Mouse (Mus musculus) hindbrain, embryonic 10.5 days (tissue): ENCODE data around the gene Ssh2. TPM values are rescaled to one million over a fixed set of nuclear protein-coding genes. Genes with fewer than 3 reads are reported as not detected.
A peak's percentile ranks its signal among the peaks of the same experiment; 100 is the strongest.

Experiments
- DNase-seq: peaks from one replicate; pipeline ENCODE4 v3.0.0-alpha.2; 2017; ENCODE audit warnings: low spot score
- H3K27ac ChIP-seq: fragments of 300-500 bp; sonication (generic); 2 replicates; pipeline ENCODE4 v1.5.1; 2016; ENCODE audit warnings: mild to moderate bottlenecking, moderate library complexity
- H3K27me3 ChIP-seq: fragments of 300-500 bp; sonication (generic); 2 replicates; pipeline ENCODE4 v1.6.1; 2016; ENCODE audit warnings: mild to moderate bottlenecking; ENCODE audit not compliant: poor library complexity, insufficient read depth, severe bottlenecking
- H3K36me3 ChIP-seq: fragments of 300-500 bp; sonication (generic); 2 replicates; pipeline ENCODE4 v1.6.1; 2016; ENCODE audit warnings: mild to moderate bottlenecking, moderate library complexity
- H3K4me1 ChIP-seq: fragments of 300-500 bp; sonication (generic); replicated peaks from 2 replicates; pipeline ENCODE4 v1.6.1; 2016; ENCODE audit warnings: mild to moderate bottlenecking
- H3K4me3 ChIP-seq: fragments of 300-500 bp; sonication (generic); 2 replicates; pipeline ENCODE4 v1.5.1; 2016; ENCODE audit warnings: mild to moderate bottlenecking, moderate library complexity
- H3K9me3 ChIP-seq: fragments of 300-500 bp; sonication (generic); 2 replicates; pipeline ENCODE4 v1.6.1; 2016; ENCODE audit warnings: mild to moderate bottlenecking, moderate library complexity
- WGBS: fragments of 180-500 bp; shearing (Covaris S2); methylation state at CpG from one replicate; pipeline ENCODE4 v1.1.7; 2016; 5-methylcytosine and 5-hydroxymethylcytosine counted together
- polyA plus RNA-seq: library from polyadenylated mRNA; unstranded; fragments of >200 nt; fragmentation: Nextera tagmentation; extraction: Ambion mirVana; gene quantifications from 2 replicates; pipeline ENCODE4 v1.2.1, GENCODE M21; 2016

The Ssh2 gene
- polyA plus RNA-seq, 1 experiment from 2014 or later, result 10.1 TPM

GRCm38 (mm10) chr11:77486798-77487197 is 270.7 kb downstream of the Ssh2 start:
- Histone ChIP-seq H3K4me3 (peak overlapping the region; percentile 20; the same call in 1 of the 2 replicates), H3K27ac (peak overlapping the region; percentile 62; the same call in 1 of the 2 replicates), H3K9me3 (no peaks in the 10 kb centered on the region), H3K27me3 (no peaks in the 10 kb centered on the region), H3K36me3 (no peaks in the 10 kb centered on the region), H3K4me1 (peaks cover 79% of the 10 kb centered on the region)
- WGBS, result 70% methylated on average over 5 of the region's 5 CpGs
- no peak for DNase-seq

- peak overlapping the region; percentile 95 for H3K27ac ChIP-seq
- DNase-seq, result peak; percentile 44
- 3% methylated on average over 55 of the region's 55 CpGs for WGBS
These were observed 272.9 kb downstream of the Ssh2 start for GRCm38 (mm10) chr11:77488771-77489581.

GRCm38 (mm10) chr11:77489591-77490235 is 273.6 kb downstream of the Ssh2 start, which contains the start of gene Ankrd13b:
TSS of gene Ankrd13b (minus strand) at chr11:77489678.
- Histone ChIP-seq H3K27ac (peak within 1 kb of the TSS; percentile 97), H3K27me3 (no peaks in the 10 kb centered on the region), H3K4me3 (peak within 1 kb of the TSS; percentile 91), H3K36me3 (no peaks in the 10 kb centered on the region), H3K4me1 (peaks cover 91% of the 10 kb centered on the region), H3K9me3 (no peaks in the 10 kb centered on the region)
- peak; percentile 84 for DNase-seq
- WGBS, result 4% methylated on average over 86 of the region's 87 CpGs

More at GRCm38 (mm10) chr11:77488771-77489581, 272.9 kb downstream of the Ssh2 start:
- Histone ChIP-seq H3K4me3 (peak overlapping the region; percentile 91), H3K36me3 (no peaks in the 10 kb centered on the region), H3K4me1 (peaks cover 84% of the 10 kb centered on the region), H3K27me3 (no peaks in the 10 kb centered on the region), H3K9me3 (no peaks in the 10 kb centered on the region)

- H3K4me1 ChIP-seq, result peaks cover 93% of the 10 kb centered on the region
- peak overlapping the region; percentile 97; the same call in 1 of the 2 replicates for H3K27ac ChIP-seq
- H3K9me3 ChIP-seq, result no peaks in the 10 kb centered on the region
These were observed 274.4 kb downstream of the Ssh2 start for GRCm38 (mm10) chr11:77490451-77490850.

GRCm38 (mm10) chr11:77491123-77491501 is 275.0 kb downstream of the Ssh2 start:
- Histone ChIP-seq H3K27ac (peak overlapping the region; percentile 97), H3K4me3 (peak overlapping the region; percentile 96), H3K9me3 (no peaks in the 10 kb centered on the region), H3K27me3 (no peaks in the 10 kb centered on the region), H3K36me3 (0 out of 2 replicates have a peak, but pooled peaks cover 3% of the 10 kb centered on the region), H3K4me1 (peaks cover 93% of the 10 kb centered on the region)
- WGBS, result under 1% methylated on average over 13 of the region's 13 CpGs
- peak; percentile 98 for DNase-seq

More at GRCm38 (mm10) chr11:77490451-77490850, 274.4 kb downstream of the Ssh2 start:
- no peak for DNase-seq
- 65% methylated on average over 6 of the region's 6 CpGs for WGBS
- H3K4me3 ChIP-seq, result peak overlapping the region; percentile 91
- H3K36me3 ChIP-seq, result 0 out of 2 replicates have a peak, but pooled peaks cover under 1% of the 10 kb centered on the region
- no peaks in the 10 kb centered on the region for H3K27me3 ChIP-seq

GRCm38 (mm10) chr11:77491502-77492291 is 275.6 kb downstream of the Ssh2 start:
- Histone ChIP-seq H3K9me3 (no peaks in the 10 kb centered on the region), H3K4me3 (peak overlapping the region; percentile 96), H3K27ac (peak overlapping the region; percentile 97), H3K4me1 (peaks cover 91% of the 10 kb centered on the region), H3K27me3 (no peaks in the 10 kb centered on the region), H3K36me3 (0 out of 2 replicates have a peak, but pooled peaks cover 3% of the 10 kb centered on the region)
- under 1% methylated on average over 23 of the region's 23 CpGs for WGBS
- DNase-seq, result peak; percentile 86

GRCm38 (mm10) chr11:77492311-77492871 is 276.3 kb downstream of the Ssh2 start:
- Histone ChIP-seq H3K9me3 (no peaks in the 10 kb centered on the region), H3K36me3 (0 out of 2 replicates have a peak, but pooled peaks cover 3% of the 10 kb centered on the region), H3K4me1 (peaks cover 91% of the 10 kb centered on the region), H3K27ac (peak overlapping the region; percentile 97), H3K27me3 (no peaks in the 10 kb centered on the region), H3K4me3 (peak overlapping the region; percentile 96)
- DNase-seq, result peak; percentile 30
- WGBS, result under 1% methylated on average over 18 of the region's 18 CpGs

GRCm38 (mm10) chr11:77492911-77493332 is 276.8 kb downstream of the Ssh2 start:
- H3K27me3 ChIP-seq, result no peaks in the 10 kb centered on the region
- no peaks in the 10 kb centered on the region for H3K9me3 ChIP-seq
- peaks cover 91% of the 10 kb centered on the region for H3K4me1 ChIP-seq
- H3K27ac ChIP-seq, result peak overlapping the region; percentile 97
- under 1% methylated on average over 32 of the region's 32 CpGs for WGBS
- H3K36me3 ChIP-seq, result 0 out of 2 replicates have a peak, but pooled peaks cover 3% of the 10 kb centered on the region
- DNase-seq, result peak; percentile 90
- peak overlapping the region; percentile 96 for H3K4me3 ChIP-seq

GRCm38 (mm10) chr11:77493512-77494343 is 277.6 kb downstream of the Ssh2 start, which contains the start of gene Git1:
TSS of gene Git1 (plus strand) at chr11:77493562.
- DNase-seq, result peak; percentile 56
- Histone ChIP-seq H3K27ac (peak within 1 kb of the TSS; percentile 97), H3K27me3 (no peaks in the 10 kb centered on the region), H3K4me3 (peak within 1 kb of the TSS; percentile 96), H3K9me3 (no peaks in the 10 kb centered on the region), H3K4me1 (peaks cover 91% of the 10 kb centered on the region), H3K36me3 (peaks cover 6% of the 10 kb centered on the region)
- WGBS, result 2% methylated on average over 65 of the region's 74 CpGs

GRCm38 (mm10) chr11:77494344-77494676 is 278.2 kb downstream of the Ssh2 start:
- WGBS, result 37% methylated on average over 4 of the region's 4 CpGs
- peak overlapping the region; percentile 97 for H3K27ac ChIP-seq

GRCm38 (mm10) chr11:77494782-77495181 is 278.7 kb downstream of the Ssh2 start:
- no peak for DNase-seq
- H3K4me3 ChIP-seq, result peak overlapping the region; percentile 96
- peaks cover 95% of the 10 kb centered on the region for H3K4me1 ChIP-seq
- H3K9me3 ChIP-seq, result no peaks in the 10 kb centered on the region
- 76% methylated on average over 6 of the region's 6 CpGs for WGBS
- peak overlapping the region; percentile 97 for H3K27ac ChIP-seq
- peaks cover 17% of the 10 kb centered on the region for H3K36me3 ChIP-seq
- H3K27me3 ChIP-seq, result no peaks in the 10 kb centered on the region

More at GRCm38 (mm10) chr11:77494344-77494676, 278.2 kb downstream of the Ssh2 start:
- no peak for DNase-seq
- peak overlapping the region; percentile 96 for H3K4me3 ChIP-seq
- peaks cover 91% of the 10 kb centered on the region for H3K4me1 ChIP-seq
- no peaks in the 10 kb centered on the region for H3K9me3 ChIP-seq
- H3K27me3 ChIP-seq, result no peaks in the 10 kb centered on the region
- peaks cover 12% of the 10 kb centered on the region for H3K36me3 ChIP-seq
